Mouse (Mus musculus) WW6 (cell line): Measurements from ENCODE around the gene Igf2bp1.
"Not testable (repeated sequence)": the region's sequence is repeated elsewhere in the genome, so short reads cannot be mapped to it uniquely, and the experiment has no call there.

Source experiments
- DNase-seq: peaks from one replicate; pipeline ENCODE4 v3.0.0-alpha.2; 2013; ENCODE audit warnings: low read depth, low spot score

Igf2bp1 gene

DNA sequence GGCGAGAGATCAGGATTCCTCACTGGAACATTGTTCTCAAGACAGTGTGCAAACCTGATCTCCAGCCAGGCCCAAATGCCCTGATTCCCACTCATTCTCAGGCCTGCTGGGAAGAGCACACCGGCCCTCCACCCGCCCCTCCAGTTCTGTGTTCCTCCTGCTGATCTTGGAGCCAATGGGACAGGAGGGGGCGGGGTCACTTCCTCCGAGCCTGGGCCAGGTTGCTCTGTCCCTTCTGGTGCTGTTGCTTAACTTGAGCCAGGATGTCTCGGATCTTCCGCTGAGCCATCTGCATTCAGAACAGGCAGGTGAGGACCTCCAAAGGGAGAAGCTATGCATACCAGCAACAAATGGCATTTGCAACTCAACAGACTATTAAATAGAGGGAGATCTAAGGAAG, 42.4 kb downstream of the Igf2bp1 start:
- DNase-seq, result peak; percentile 88

DNA sequence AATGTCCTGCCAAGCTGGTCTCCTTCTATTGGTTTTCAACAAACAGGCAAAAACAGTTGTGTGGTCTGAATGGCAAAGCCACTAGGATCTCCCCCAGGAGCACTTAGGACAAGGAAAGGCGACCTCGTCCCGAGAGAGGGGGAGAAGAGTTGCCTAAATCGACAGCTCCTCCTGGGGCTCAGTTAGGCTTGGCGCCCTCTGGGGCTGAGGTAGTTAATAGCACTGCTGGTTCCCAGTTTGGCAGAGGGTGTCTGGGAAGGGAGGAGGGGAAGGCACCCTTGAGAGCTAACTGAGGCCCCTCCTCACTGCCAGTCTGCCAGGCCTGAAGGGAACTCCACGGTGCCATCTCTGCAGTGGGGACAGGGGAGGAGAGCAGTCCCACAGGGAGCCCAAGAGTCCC, 46.6 kb downstream of the Igf2bp1 start:
- no peak for DNase-seq

DNA sequence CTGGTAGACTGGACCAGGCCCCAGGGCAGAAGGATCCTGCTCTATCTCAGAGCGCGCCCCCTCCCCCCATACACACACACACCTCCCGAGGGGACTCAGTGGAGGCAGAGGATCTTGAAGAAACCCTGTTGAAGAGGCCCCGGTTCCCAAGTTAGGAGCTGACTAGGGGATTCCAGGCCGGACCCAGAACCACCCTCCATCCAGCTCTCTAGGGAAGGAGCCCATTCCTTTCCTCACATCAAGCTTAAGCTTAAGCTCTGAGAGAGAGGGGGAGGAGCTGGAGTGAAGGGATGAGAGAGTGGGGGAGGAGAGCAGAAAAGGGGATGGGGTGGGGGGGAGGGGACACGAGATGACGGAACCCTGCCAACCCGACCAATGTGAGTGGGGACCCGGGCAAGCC, 47.5 kb downstream of the Igf2bp1 start:
- no peak for DNase-seq

DNA sequence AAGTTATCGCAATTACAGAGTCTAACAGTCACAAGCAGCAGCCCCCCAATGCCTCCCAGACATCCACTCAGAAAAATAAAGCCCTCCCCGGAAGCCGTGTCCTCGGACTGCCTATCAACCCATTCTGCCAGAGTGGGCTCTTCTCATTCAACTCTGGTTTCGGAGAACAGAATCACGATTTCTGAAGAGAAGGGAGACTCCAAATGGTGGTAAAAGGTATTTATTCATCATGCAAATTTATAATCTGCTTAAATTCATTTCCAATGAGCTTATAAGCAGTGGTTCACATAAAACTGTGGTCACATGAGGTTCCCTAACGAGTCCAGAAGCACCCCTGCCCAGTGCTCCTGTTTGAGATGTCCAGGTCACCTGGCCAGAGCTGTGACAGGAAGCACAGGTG, 48.3 kb downstream of the Igf2bp1 start:
- no peak for DNase-seq

DNA sequence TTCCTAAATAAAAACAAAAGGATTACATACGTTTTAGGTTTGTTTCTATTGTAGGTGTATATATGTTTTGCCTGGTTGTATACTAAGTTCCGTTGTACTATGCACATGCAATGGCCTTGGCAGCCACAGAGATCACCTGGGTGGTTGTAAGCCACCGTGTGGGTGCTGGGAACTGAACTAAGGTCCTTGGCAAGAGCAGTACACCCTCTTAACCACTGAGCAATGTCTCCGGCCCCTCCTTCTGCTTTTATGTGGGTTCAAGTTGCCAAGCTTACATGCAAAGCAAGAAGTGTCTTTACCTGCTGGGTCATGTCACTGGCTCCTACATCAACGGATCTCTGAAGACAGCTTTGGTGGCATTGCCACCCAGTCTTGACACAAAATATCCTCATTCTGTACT, 52.4 kb downstream of the Igf2bp1 start:
- DNase-seq, result no peak

DNA sequence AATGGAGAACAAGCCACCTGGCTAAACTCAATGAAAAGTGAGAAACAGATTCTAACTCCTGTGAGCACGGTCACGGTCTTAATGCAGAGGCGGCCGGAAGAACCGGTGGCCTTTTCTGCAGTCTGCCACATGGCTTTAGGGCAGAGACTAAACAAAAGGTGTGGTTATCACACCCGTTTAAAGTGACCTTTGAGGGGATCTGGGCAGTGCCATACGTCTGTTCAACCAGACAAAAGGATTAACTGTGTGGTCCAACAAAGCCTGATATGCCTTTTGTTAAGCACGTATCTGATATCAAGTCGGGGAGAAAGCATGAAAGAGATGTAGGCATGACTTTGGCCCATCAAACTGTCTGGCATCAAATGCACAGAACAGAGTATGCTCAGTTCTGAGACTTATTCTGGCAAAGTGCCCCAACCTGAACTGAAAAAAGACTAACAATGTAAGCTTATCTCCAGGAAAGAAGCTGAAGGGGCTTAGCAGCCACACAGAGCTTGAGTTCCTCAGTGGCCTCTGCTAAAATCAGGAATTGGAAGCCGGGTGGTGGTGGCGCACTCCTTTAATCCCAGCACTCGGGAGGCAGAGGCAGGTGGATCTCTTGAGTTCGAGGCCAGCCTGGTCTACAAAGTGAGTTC, 59.8 kb downstream of the Igf2bp1 start:
- no peak for DNase-seq

DNA sequence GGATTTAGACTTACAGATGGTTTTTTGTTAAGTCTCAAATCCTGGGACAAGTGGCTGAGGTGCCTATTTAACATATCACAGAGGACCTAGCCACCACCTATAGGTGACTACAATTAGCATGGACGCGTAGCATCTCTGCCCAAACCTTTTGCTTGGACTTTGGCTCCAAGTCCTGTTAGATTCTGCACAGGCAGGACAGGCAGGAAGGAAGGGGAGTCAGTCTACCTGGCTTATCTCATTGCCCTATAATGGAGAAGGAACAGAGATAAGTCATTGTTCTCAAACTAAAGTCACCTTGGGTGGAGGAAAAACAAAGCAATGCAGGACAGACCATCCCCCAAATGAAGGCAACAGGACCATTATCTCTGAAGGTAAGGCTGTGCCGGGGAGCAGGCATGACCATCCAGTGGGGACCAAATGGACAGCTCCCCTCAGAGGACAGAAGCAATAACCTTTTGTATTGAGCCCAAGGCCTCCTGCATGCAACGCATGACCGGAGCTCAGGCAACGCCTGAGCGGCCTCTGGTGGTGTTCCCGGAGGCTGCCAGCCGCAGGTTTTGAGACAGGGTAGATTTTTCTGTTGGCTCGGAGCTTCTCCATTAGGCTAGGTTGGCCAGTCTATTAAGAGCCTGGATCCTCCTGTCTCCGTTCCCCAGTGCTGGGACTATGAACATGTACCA, 65.8 kb downstream of the Igf2bp1 start:
- no peak for DNase-seq

DNA sequence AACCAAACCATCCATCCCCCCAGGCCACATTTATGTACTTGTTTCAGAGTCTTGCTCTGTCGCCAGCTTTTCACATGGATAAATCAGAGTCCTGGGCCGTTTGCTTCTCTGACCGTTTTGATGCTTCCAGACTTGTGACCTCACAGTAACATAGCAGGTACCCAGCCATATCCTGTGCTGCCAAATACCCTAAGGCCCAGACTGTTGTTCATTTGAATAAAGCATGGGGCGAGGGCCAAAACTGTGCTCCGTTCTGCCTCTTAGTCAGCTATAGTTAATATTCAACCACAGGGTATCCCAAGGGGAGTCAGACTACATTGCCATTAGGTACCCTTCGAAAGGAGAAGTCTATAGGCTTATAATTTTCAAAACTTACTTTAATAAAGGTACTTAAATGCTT, 69.3 kb downstream of the Igf2bp1 start:
- no peak for DNase-seq

DNA sequence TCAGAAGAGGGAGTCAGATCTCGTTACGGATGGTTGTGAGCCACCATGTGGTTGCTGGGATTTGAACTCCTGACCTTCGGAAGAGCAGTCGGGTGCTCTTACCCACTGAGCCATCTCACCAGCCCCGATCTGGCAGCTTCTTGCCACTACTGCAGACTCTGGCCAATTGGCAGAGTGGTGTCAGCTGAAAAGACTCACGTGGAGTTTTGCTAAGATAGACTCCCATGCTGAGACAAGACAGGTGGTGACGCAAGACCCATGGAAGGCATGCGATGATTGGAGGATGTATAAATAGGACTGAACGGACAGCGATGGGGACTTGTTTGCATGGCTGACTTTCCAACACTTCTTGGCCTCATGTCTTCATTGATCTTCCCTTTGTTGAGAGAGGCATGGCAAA, 73.6 kb downstream of the Igf2bp1 start:
- not testable (repeated sequence) for DNase-seq

DNA sequence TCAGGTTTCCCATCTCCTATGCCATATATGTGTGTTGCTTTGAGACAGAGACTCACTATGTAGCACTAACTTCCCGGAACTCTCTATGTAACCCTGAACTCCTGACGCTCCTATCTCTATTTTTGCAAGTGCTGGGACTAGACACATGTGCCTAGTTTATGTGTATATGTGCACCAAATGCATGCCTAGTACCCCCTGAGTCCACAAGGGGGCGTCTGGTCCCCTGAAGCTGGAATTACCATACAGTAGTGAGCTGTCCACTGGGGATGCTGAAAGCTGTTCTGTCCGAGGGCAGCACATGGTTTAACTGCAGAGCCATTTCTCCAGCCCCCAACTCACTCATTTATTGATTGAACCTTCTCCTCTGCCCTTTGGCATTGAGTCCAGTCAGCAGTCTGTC, 79.3 kb downstream of the Igf2bp1 start:
- no peak for DNase-seq

DNA sequence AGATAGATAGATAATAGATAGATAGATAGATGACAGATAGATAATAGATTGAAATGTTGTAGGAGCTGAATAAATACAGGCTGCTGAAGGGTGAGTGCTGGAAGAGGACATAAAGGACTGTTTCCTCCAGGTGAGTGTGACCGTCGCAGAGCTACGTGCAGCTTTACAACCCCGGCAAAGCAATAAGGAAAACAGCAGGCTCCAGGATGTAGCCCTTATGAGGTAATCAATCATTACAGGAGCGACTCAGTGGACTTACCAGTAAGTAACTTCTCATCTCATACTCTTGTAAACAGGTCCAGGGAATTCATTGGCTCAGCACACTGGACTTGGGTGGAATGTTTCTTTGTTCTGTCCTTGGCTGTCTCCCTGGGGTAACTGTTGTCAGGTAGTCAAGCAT, 79.8 kb downstream of the Igf2bp1 start:
- no peak for DNase-seq

DNA sequence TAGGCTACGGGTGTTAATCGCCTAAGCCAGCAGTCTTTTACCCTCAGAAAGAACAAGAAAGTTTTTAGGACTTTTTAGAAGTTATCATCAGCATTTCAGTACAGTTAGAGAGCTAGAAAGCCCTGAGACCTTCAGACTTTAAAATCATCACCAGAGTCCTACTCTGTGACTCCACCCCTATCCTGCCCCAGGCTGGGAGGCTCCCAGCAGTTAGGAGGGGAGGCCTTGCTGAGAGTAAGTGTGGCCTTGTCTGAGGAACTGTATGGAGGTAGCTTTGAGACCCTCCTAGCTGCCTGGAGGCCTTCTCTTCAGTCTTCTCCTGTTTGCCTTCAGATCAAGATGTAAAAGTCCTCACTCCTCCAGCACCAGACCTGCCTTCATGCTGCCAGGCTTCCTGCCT, 81.5 kb downstream of the Igf2bp1 start:
- DNase-seq, result no peak

DNA sequence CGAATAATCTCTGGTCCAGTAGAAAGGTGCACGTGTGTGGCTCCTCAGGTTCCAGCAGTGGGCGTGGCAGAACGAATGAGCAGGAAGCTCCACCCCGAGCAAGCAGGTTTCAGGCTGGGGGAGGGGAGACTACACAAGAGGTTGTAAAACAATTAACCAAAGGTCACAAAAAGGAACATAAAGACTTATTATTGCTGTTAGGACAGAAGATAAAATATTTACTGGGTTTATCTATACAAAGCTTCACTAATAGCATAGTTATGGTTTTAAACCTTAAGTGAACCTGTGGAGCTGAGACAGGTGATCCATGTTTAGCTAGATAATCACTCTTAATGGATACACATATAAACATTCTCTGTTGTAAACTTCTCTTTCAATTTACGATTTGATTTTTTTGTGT, 82.3 kb downstream of the Igf2bp1 start:
- not testable (repeated sequence) for DNase-seq

DNA sequence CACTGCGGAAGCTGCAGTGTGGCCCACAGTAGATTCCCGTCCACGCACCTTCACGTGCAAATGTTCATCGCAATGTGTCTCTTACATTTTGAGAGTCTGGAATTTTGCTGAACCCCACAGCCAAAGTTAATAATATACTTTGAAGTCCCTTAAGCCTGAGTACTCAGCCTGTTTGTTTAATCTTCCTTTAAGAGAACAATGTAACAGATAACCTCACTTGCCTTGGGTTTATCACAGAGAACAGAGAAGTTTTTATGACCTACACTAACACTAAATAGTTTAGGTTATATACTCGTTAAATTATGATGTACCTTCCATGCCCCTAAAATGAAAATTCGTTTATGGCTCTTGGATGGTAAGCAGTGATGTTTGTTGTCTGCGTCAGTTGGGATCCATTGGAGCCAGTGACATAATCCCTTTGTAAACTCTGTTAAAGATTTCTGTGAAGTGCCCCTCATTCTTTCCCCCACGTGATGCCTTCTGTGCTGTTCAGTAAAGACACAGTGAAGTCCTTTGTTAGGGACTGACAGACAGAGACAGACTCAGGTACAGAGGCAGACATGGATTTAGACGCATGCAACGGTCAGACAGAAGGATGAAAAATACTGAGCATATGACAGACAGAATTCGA, 83.6 kb downstream of the Igf2bp1 start:
- DNase-seq, result no peak

DNA sequence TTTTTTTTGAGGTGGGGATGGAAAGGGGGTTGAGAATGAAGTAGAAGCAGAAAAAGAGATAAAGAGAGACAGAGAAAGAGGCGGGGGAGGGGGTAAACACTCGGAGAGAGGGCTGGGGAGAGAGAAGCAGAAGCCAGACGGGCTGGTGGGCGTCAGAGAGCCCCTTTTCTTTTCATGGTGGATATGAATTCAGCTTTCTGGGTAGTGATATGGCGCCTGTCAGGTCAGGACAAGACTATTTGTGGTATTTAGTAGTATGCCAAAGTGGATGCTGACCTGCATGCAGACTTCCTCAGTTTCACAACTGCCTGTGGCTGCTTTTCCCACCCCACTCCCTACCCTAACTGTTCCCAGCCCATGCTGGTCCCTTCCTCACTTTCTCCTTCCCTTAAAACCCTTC, 89.3 kb downstream of the Igf2bp1 start:
- no peak for DNase-seq

DNA sequence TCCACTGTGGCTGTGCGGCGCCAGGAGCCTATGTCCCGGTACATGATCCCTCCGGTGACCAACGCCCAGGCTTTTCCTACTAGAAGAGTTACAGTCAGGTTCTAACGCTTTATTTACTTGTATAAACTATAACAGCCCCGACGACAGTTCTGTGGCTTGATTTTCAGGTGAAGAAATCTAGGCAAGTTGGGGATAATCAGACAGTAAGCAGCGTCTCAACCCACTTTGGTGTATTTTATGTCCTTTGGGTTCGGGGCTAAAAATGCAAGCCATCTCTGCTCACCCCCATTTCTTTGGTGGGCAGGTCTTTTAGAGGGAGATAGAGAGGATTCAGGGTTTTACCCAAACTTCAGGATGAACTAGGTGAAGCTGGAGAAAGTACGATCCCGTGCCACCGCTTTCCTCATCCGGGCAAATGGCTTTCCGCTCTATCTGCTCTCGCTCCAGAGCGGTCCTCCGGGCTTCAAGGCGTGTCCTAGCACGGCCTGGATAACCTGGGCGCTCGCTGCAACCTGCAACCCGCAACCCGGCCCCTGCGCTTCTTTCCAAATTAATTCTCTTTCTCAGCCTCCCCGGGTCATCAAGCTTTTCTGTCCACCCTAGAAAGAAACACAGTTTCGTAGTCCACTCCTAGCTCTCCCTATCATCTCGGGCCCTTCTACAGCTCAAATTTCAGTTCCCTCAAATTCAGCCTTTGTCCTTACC, 90.6 kb downstream of the Igf2bp1 start:
- no peak for DNase-seq

DNA sequence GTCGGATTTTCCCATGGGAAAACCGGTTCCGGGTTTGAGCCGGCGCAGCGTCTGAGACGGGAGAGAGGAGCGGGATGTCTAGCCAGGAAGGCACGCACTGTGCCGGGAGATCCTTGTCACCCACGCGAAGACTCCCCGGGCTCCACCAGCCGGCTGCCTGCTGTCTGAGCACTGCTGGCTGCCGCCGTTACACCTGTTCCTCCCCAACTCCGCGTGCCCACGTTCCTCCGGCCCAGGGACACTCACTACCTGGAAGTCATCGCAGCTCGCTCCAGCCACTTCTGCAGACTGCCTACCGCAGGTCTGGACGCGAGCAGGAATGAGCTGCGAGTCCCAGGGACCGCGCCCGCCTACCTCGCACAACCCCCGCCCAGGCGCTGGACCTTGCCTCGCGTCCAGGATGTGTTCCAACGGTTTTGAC, 91.2 kb downstream of the Igf2bp1 start, which contains the start of gene B4galnt2:
Gene B4galnt2 (minus strand): TSS at position 321 of the 421 bp plus-strand sequence.
- DNase-seq, result no peak

DNA sequence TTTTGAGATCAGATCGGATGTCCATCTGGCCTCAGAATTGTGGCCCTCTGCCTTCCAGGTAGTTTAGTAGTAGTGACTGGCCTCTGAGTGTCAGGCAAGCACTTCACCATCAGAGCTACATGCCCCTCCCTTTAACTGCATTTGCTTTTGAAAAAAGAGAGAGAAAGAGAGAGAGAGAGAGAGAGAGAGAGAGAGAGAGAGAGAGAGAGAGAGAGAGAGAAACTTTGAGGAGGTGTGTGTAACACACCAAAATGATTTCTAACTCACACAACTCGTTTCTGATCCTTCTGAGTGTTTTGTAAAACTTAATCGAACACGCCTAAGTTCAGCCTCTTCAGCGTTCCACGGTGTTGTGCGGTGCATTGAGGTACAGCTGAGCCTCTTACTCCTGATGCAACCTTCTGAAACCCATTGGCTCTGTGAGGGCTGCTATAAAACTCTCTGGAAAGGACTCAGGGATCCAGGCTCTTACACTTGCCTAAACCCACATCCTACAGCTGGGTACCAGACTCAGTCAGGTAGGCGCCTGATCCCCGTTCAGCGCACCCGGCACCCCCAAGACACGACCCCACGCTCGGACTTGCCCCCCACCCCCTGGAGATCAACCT, 91.7 kb downstream of the Igf2bp1 start:
- DNase-seq, result no peak

DNA sequence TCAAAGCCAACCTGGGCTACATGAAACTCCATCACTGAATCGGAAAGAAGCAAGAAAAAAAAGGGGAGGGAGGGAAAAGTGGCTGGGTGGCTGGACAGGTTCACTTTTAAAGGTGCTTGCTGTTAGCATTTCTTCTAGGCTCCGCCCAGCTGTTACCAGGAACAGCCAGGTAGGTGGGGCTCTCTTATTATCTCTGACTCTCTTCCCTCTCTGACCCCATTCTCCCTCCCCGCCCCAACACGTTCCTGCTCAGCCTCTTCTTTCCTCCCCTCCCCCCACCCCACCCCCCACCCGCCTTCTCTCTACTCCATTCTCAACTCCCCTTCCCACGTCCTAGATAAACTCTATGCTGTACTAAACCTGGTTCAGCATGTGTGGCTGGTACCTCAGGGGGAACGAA, 94.2 kb downstream of the Igf2bp1 start:
- no peak for DNase-seq

DNA sequence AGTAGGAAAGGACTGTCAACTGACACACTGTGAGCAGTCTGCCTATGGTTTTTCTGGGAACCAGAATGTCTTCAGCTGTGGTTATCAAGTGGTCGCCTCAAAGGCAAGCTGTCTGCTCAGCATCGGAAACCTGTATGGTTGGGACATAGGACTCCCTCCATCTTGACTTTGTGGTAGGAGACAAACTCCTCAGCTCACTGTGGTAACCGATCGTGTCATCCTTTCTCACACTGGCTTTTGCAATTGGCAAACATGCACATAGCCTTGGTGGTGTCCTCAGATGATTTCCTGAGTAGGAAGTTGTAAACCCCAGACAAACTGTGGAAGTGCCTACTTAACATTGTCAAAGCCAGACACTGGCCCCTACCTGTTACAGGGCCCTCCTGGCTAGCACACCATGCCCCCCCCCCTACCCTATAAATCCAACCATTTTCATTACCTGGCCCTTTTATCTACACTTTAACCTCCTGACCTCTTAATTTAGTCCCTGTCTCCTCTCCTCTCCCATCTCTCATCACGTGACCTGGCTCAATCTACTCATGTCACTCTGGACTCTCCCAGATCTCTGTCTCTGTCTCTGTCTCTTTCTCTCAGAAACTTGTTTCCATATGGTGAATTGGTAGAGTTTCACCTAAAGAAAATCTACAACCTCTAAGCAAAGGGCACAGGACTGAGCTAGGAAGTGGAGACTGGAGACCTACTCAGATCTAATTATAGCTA, 97.8 kb downstream of the Igf2bp1 start:
- DNase-seq, result no peak
